Mouse (Mus musculus) G1E (cell line): ENCODE data around the gene Sema7a. TPM values are rescaled to one million over a fixed set of nuclear protein-coding genes. Genes with fewer than 3 reads are reported as not detected.

Experiments used
- ATAC-seq: 2 replicates; pipeline ENCODE4 v1.8.0; 2016; ENCODE audit warnings: mild to moderate bottlenecking; ENCODE audit not compliant: insufficient number of reproducible peaks, poor library complexity, low FRiP score, severe bottlenecking; ENCODE audit errors: extremely low read depth
- DNase-seq: peaks from one replicate; pipeline ENCODE4 v3.0.0; 2012; ENCODE audit warnings: low spot score
- H3K27me3 ChIP-seq: 2 replicates; pipeline ENCODE4 v1.6.1; 2012; ENCODE audit warnings: mild to moderate bottlenecking, low read length, inconsistent platforms; ENCODE audit not compliant: insufficient read depth
- H3K36me3 ChIP-seq: replicated peaks from 2 replicates; pipeline ENCODE3; 2012; ENCODE audit warnings: mild to moderate bottlenecking, inconsistent platforms
- H3K4me1 ChIP-seq: 2 replicates; pipeline ENCODE4 v1.6.1; 2012; ENCODE audit warnings: low read depth, low read length, inconsistent platforms, mixed read lengths; ENCODE audit not compliant: insufficient read depth
- H3K4me3 ChIP-seq: 2 replicates; pipeline ENCODE4 v1.5.1; 2012; ENCODE audit warnings: low read depth, mild to moderate bottlenecking, inconsistent platforms, low read length, moderate library complexity, mixed read lengths
- H3K9me3 ChIP-seq: replicated peaks from 2 replicates; pipeline ENCODE4 v1.6.1; 2012; ENCODE audit warnings: inconsistent platforms
- CTCF ChIP-seq: IDR thresholded peaks from 2 replicates; pipeline ENCODE4 v1.5.1; 2012; ENCODE audit warnings: low read depth, low read length, inconsistent platforms, mixed read lengths
- GATA1 ChIP-seq: IDR thresholded peaks from 2 replicates; pipeline ENCODE4 v1.6.1; 2012; ENCODE audit warnings: borderline replicate concordance, low read length, inconsistent platforms, mixed read lengths
- GATA2 ChIP-seq: IDR thresholded peaks from 2 replicates; pipeline ENCODE4 v1.6.1; 2012; ENCODE audit warnings: low read depth, low read length, inconsistent platforms, borderline replicate concordance
- POLR2AphosphoS5 ChIP-seq: IDR thresholded peaks from 2 replicates; pipeline ENCODE4 v1.6.1; 2012; ENCODE audit warnings: low read depth, low read length, inconsistent platforms; ENCODE audit not compliant: insufficient replicate concordance
- TAL1 ChIP-seq: conservative IDR thresholded peaks from 2 replicates; pipeline ENCODE4 v1.6.1; 2012; ENCODE audit warnings: low read depth, low read length, inconsistent platforms, mixed read lengths
- polyA plus RNA-seq: library from polyadenylated mRNA; stranded (reverse); fragments of >175 nt; gene quantifications from 2 replicates; pipeline ENCODE4 v1.2.3, GENCODE M21; 2012
- total RNA-seq, 2 experiments: library from RNA; stranded (forward) in 1 of 2; stranded (reverse) in 1 of 2; fragments of 200-1000 nt in 1 of 2; fragments of >200 nt in 1 of 2; fragmentation: Nextera tagmentation in 1 of 2; gene quantifications; 2 replicates each; pipeline ENCODE4 v1.2.3; 2014 to 2017

Gene Sema7a
- total and polyA plus RNA-seq, 3 experiments: 0.01 TPM; not detected in 2

- no peak overlapping the region for H3K4me3 ChIP-seq
- no peaks in the 10 kb centered on the region for H3K36me3 ChIP-seq
- H3K27me3 ChIP-seq: peaks cover 40% of the 10 kb centered on the region
- ATAC-seq: no peak
- H3K4me1 ChIP-seq: peaks cover 9% of the 10 kb centered on the region
- TF ChIP-seq TAL1: no peak
- TF ChIP-seq POLR2AphosphoS5: no peak
- no peak for TF ChIP-seq GATA1
- no peak for TF ChIP-seq GATA2
- no peak for TF ChIP-seq CTCF
- H3K9me3 ChIP-seq: no peaks in the 10 kb centered on the region
- no peak for DNase-seq
These were observed 55.4 kb downstream of the Sema7a start for GRCm38 (mm10) chr9:57995282-57995681.

GRCm38 (mm10) chr9:57997511-57998031 lies 57.7 kb downstream of the Sema7a start:
- Histone ChIP-seq H3K4me1 (peaks cover 9% of the 10 kb centered on the region), H3K27me3 (peaks cover 38% of the 10 kb centered on the region), H3K9me3 (no peaks in the 10 kb centered on the region), H3K36me3 (no peaks in the 10 kb centered on the region), H3K4me3 (peak overlapping the region; percentile 53; the same call in 1 of the 2 replicates)
- TF ChIP-seq POLR2AphosphoS5 (no peak), GATA2 (no peak), TAL1 (no peak), CTCF (no peak)
- ATAC-seq (no peak), DNase-seq (peak; percentile 30)

GRCm38 (mm10) chr9:57998032-57998659 lies 58.2 kb downstream of the Sema7a start:
- Histone ChIP-seq H3K9me3 (no peaks in the 10 kb centered on the region), H3K36me3 (no peaks in the 10 kb centered on the region), H3K4me3 (peak overlapping the region; percentile 53; the same call in 1 of the 2 replicates), H3K4me1 (peaks cover 9% of the 10 kb centered on the region), H3K27me3 (peaks cover 35% of the 10 kb centered on the region)
- TF ChIP-seq POLR2AphosphoS5: no peak
- TF ChIP-seq GATA2: no peak
- TF ChIP-seq CTCF: peak; percentile 18; the same call in 1 of the 2 replicates
- TF ChIP-seq GATA1: no peak
- TF ChIP-seq TAL1: no peak
- peak; percentile 59 for DNase-seq
- ATAC-seq: no peak

GRCm38 (mm10) chr9:57998685-57999084 lies 58.8 kb downstream of the Sema7a start:
- no peak for TF ChIP-seq GATA2
- TF ChIP-seq CTCF: no peak
- TF ChIP-seq TAL1: no peak
- no peak for TF ChIP-seq GATA1
- no peak for ATAC-seq
- peaks cover 9% of the 10 kb centered on the region for H3K4me1 ChIP-seq
- H3K27me3 ChIP-seq: peaks cover 34% of the 10 kb centered on the region
- H3K9me3 ChIP-seq: no peaks in the 10 kb centered on the region
- DNase-seq: no peak
- no peak overlapping the region for H3K4me3 ChIP-seq
- no peaks in the 10 kb centered on the region for H3K36me3 ChIP-seq

- no peak for ATAC-seq
- no peak for DNase-seq
- no peaks in the 10 kb centered on the region for H3K36me3 ChIP-seq
- no peaks in the 10 kb centered on the region for H3K9me3 ChIP-seq
- TF ChIP-seq CTCF (no peak), GATA1 (no peak), POLR2AphosphoS5 (no peak), GATA2 (no peak), TAL1 (no peak)
- H3K27me3 ChIP-seq: peaks cover 30% of the 10 kb centered on the region
- H3K4me1 ChIP-seq: peaks cover 9% of the 10 kb centered on the region
- H3K4me3 ChIP-seq: no peak overlapping the region
These were observed 59.8 kb downstream of the Sema7a start for GRCm38 (mm10) chr9:57999676-58000075.

- peaks cover 18% of the 10 kb centered on the region for H3K27me3 ChIP-seq
- TF ChIP-seq TAL1: no peak
- no peak for TF ChIP-seq GATA2
- no peak for TF ChIP-seq POLR2AphosphoS5
- no peak for TF ChIP-seq GATA1
- no peak for TF ChIP-seq CTCF
- no peak for ATAC-seq
These were observed 63.4 kb downstream of the Sema7a start for GRCm38 (mm10) chr9:58003272-58003671.

More at GRCm38 (mm10) chr9:58003272-58003671, 63.4 kb downstream of the Sema7a start:
- Histone ChIP-seq H3K9me3 (no peaks in the 10 kb centered on the region), H3K36me3 (no peaks in the 10 kb centered on the region), H3K4me1 (no peaks in the 10 kb centered on the region; the same call in 1 of the 2 replicates), H3K4me3 (no peak overlapping the region)
- no peak for DNase-seq
